Mouse (Mus musculus) heart, embryonic 15.5 days (tissue): ENCODE data around the gene Synpr. TPM values are rescaled to one million over a fixed set of nuclear protein-coding genes. Genes with fewer than 3 reads are reported as not detected.

Source experiments
- ATAC-seq: fragments of 200-750 bp; cut with Nextera tagmentation; replicated peaks from 2 replicates; pipeline ENCODE4 v1.8.0; 2017; ENCODE audit warnings: low read depth, moderate TSS enrichment; ENCODE audit not compliant: insufficient number of reproducible peaks, insufficient read depth, low FRiP score
- H3K27ac ChIP-seq: fragments of 300-500 bp; sonication (generic); 2 replicates; pipeline ENCODE4 v1.5.1; 2015; ENCODE audit warnings: mild to moderate bottlenecking, inconsistent platforms
- H3K27me3 ChIP-seq: fragments of 300-500 bp; sonication (generic); 2 replicates; pipeline ENCODE4 v1.6.1; 2015; ENCODE audit warnings: inconsistent platforms
- H3K36me3 ChIP-seq: fragments of 300-500 bp; sonication (generic); 2 replicates; pipeline ENCODE4 v1.6.1; 2015; ENCODE audit warnings: mild to moderate bottlenecking, inconsistent platforms
- H3K4me1 ChIP-seq: fragments of 300-500 bp; sonication (generic); replicated peaks from 2 replicates; pipeline ENCODE4 v1.6.1; 2015; ENCODE audit warnings: inconsistent platforms
- H3K4me2 ChIP-seq: fragments of 300-500 bp; sonication (generic); 2 replicates; pipeline ENCODE4 v1.6.1; 2015; ENCODE audit warnings: inconsistent platforms, mild to moderate bottlenecking, moderate library complexity
- H3K4me3 ChIP-seq: fragments of 300-500 bp; sonication (generic); 2 replicates; pipeline ENCODE4 v1.5.1; 2015; ENCODE audit warnings: mild to moderate bottlenecking, inconsistent platforms
- H3K9ac ChIP-seq: fragments of 300-500 bp; sonication (generic); 2 replicates; pipeline ENCODE4 v1.6.1; 2015; ENCODE audit warnings: mild to moderate bottlenecking, inconsistent platforms
- H3K9me3 ChIP-seq: fragments of 300-500 bp; sonication (generic); replicated peaks from 2 replicates; pipeline ENCODE4 v1.6.1; 2016; ENCODE audit warnings: inconsistent platforms
- WGBS: fragments of 180-500 bp; shearing (Covaris S2); methylation state at CpG from one replicate; pipeline ENCODE4 v1.1.7; 2015; ENCODE audit warnings: mixed read lengths; 5-methylcytosine and 5-hydroxymethylcytosine counted together
- polyA plus RNA-seq: library from polyadenylated mRNA; unstranded; fragments of >200 nt; fragmentation: Nextera tagmentation; extraction: Ambion mirVana; gene quantifications from 2 replicates; pipeline ENCODE4 v1.2.1, GENCODE M21; 2015

Synpr gene
- polyA plus RNA-seq, 1 experiment from 2014 or later = 0.77 TPM

DNA sequence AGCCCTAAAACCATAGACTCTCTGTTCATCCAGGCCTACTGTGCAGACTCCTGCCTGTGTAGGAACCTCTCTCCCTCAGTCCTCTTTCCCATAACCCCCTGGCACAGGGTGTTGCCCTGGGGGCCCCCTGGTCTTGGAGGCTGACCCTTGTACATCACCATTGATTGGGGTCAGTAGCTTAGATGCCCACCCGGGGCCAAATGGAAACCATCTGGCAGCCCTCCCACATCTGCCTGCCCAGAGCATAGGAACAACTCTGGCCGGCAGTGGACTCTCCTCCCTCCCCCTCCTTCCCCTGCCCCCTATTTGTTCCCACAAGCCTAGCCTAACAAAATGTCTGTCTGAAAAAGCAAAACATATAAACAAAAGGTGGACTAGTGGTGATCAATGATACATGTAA is 336.0 kb downstream of the Synpr start:
- no peaks in the 10 kb centered on the region for H3K4me1 ChIP-seq

DNA sequence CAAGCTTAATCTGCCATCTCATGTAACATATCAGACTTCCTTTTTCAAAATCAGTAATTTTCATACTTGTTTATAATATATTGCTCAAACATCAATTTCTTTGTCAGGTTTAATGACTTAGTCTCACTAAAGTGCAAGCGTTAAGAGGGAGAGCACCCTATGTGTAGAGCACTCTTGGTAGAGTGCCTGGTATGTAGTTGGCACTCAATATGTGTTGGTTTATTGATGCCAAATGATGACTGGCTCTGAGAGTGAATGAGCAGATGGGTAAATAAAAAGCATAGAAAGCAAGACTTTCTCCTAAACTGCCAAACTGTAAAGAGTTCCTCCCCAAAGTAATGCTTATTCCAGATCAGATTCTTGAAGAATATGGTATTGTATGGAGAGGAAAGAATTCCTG is 365.3 kb downstream of the Synpr start:
- H3K27ac ChIP-seq = no peak overlapping the region
- no peak for ATAC-seq
- H3K36me3 ChIP-seq = no peaks in the 10 kb centered on the region
- no peaks in the 10 kb centered on the region for H3K9me3 ChIP-seq
- no peak overlapping the region for H3K9ac ChIP-seq
- H3K27me3 ChIP-seq = no peaks in the 10 kb centered on the region
- H3K4me2 ChIP-seq = no peak overlapping the region
- no peaks in the 10 kb centered on the region for H3K4me1 ChIP-seq
- no peak overlapping the region for H3K4me3 ChIP-seq
- 85% methylated on average over 1 of the region's 1 CpGs for WGBS

More for the DNA sequence above, 336.0 kb downstream of the Synpr start:
- ATAC-seq = no peak
- Histone ChIP-seq H3K4me2 (no peak overlapping the region), H3K4me3 (no peak overlapping the region), H3K27ac (no peak overlapping the region), H3K27me3 (no peaks in the 10 kb centered on the region), H3K36me3 (no peaks in the 10 kb centered on the region), H3K9ac (no peak overlapping the region), H3K9me3 (no peaks in the 10 kb centered on the region)
- WGBS = 39% methylated on average over 2 of the region's 2 CpGs

DNA sequence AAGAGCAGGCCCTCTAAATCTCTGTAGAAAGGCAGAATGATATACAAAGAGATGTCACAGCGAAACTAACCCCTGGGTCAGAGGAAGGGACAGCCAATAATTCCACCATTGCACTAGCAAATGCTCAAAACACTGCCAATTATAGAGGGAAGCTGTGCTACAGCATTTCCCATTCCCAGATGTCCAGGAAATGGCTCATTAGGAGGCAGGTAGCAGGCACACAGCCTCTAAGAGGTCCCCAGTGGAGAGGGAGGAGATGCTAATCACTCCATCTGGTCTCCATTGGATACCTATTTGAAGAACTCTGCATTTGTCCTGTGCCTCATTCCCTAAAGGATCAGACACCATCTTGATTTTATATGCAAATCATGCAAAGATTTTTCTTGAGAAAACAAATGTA is 366.5 kb downstream of the Synpr start:
- Histone ChIP-seq H3K9ac (no peak overlapping the region), H3K27ac (no peak overlapping the region), H3K36me3 (no peaks in the 10 kb centered on the region), H3K27me3 (no peaks in the 10 kb centered on the region), H3K4me2 (no peak overlapping the region), H3K4me1 (no peaks in the 10 kb centered on the region), H3K4me3 (no peak overlapping the region), H3K9me3 (no peaks in the 10 kb centered on the region)
- ATAC-seq = no peak
- 77% methylated on average over 1 of the region's 1 CpGs for WGBS

DNA sequence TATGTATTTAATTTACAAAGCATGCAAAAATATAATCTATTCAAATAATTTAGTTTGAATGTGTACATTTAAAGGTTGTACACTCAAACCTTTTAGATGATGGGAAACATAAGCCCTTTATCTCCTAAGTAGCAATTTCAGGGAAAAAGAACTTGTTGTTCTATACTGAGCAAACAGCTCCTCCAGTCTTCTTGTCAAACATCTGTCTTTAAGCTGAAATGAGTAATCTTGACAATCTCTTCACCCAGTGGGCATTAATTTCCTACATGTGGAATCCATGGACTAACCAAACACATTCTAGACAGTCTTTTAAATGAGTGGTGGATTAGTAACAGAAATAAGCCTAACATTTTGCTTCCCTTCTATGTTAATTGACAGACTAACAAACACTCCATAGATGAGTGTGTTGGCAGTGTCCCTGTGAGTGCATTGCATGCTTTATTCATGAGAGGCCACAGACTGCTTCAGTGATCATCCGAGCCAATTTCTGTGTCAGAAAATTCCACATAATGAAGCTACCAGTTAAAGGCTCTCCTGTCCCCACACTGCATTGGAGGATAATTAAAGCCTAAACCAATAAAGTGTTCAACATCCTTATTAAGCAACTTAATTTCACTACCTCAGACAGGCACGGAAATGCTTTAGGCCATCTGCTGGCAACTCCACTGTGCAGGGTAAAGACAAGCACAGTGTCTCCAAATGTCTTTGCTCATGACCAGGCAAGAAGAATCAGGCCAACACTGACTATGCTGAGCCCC is 367.1 kb downstream of the Synpr start:
- H3K4me3 ChIP-seq = no peak overlapping the region
- H3K27ac ChIP-seq = no peak overlapping the region
- no peaks in the 10 kb centered on the region for H3K4me1 ChIP-seq
- H3K9ac ChIP-seq = no peak overlapping the region
- 63% methylated on average over 2 of the region's 2 CpGs for WGBS
- no peak for ATAC-seq
- H3K27me3 ChIP-seq = no peaks in the 10 kb centered on the region
- no peaks in the 10 kb centered on the region for H3K36me3 ChIP-seq
- H3K4me2 ChIP-seq = no peak overlapping the region
- no peaks in the 10 kb centered on the region for H3K9me3 ChIP-seq
